Mouse (Mus musculus) CD4-positive helper T cell, adult 2 months (primary cell): ENCODE data around the gene H2-Ob.
"Not testable (repeated sequence)": the region's sequence is repeated elsewhere in the genome, so short reads cannot be mapped to it uniquely, and the experiment has no call there.

Source experiments
- DNase-seq: peaks from one replicate; pipeline ENCODE4 v3.0.0-alpha.2; 2012; ENCODE audit warnings: low read depth, missing footprints, low spot score

H2-Ob gene

GRCm38 (mm10) chr17:34207456-34207855 is 31.2 kb upstream of the H2-Ob start:
- DNase-seq: peak; percentile 68

- no peak for DNase-seq
These were observed 30.8 kb upstream of the H2-Ob start for GRCm38 (mm10) chr17:34207866-34208265.

GRCm38 (mm10) chr17:34208421-34208820 is 30.3 kb upstream of the H2-Ob start:
- no peak for DNase-seq

- DNase-seq: peak; percentile 46
These were observed 29.0 kb upstream of the H2-Ob start for GRCm38 (mm10) chr17:34209680-34210079.

- peak; percentile 76 for DNase-seq
These were observed 28.1 kb upstream of the H2-Ob start for GRCm38 (mm10) chr17:34210599-34210998.

- peak; percentile 65 for DNase-seq
These were observed 26.8 kb upstream of the H2-Ob start for GRCm38 (mm10) chr17:34211746-34212365.

- no peak for DNase-seq
These were observed 24.8 kb upstream of the H2-Ob start for GRCm38 (mm10) chr17:34213936-34214335.

GRCm38 (mm10) chr17:34215176-34215575 is 23.5 kb upstream of the H2-Ob start:
- DNase-seq: no peak

- DNase-seq: no peak
These were observed 21.3 kb upstream of the H2-Ob start for GRCm38 (mm10) chr17:34217216-34217928.

GRCm38 (mm10) chr17:34217986-34218385 is 20.7 kb upstream of the H2-Ob start:
- DNase-seq: no peak

GRCm38 (mm10) chr17:34218675-34219074 is 20.0 kb upstream of the H2-Ob start:
- DNase-seq: peak; percentile 65

GRCm38 (mm10) chr17:34219096-34219495 is 19.6 kb upstream of the H2-Ob start:
- peak; percentile 76 for DNase-seq

- not testable (repeated sequence) for DNase-seq
These were observed 18.9 kb upstream of the H2-Ob start for GRCm38 (mm10) chr17:34219801-34220200.

- not testable (repeated sequence) for DNase-seq
These were observed 18.3 kb upstream of the H2-Ob start for GRCm38 (mm10) chr17:34220401-34220800.

- no peak for DNase-seq
These were observed 13.9 kb upstream of the H2-Ob start for GRCm38 (mm10) chr17:34224816-34225215.

- no peak for DNase-seq
These were observed 13.3 kb upstream of the H2-Ob start for GRCm38 (mm10) chr17:34225426-34225825.

- DNase-seq: not testable (repeated sequence)
These were observed 12.8 kb upstream of the H2-Ob start for GRCm38 (mm10) chr17:34225911-34226310.

- DNase-seq: not testable (repeated sequence)
These were observed 7.7 kb upstream of the H2-Ob start for GRCm38 (mm10) chr17:34230971-34231370.

GRCm38 (mm10) chr17:34232021-34232420 is 6.7 kb upstream of the H2-Ob start:
- DNase-seq: not testable (repeated sequence)

GRCm38 (mm10) chr17:34234926-34235325 is 3.8 kb upstream of the H2-Ob start:
- DNase-seq: peak; percentile 93

- no peak for DNase-seq
These were observed 2.0 kb upstream of the H2-Ob start for GRCm38 (mm10) chr17:34236691-34237090.

- no peak for DNase-seq
These were observed 962 bp upstream of the H2-Ob start for GRCm38 (mm10) chr17:34237741-34238140.

GRCm38 (mm10) chr17:34239601-34240041 is 918 bp downstream of the H2-Ob start:
- peak; percentile 53 for DNase-seq
